Mouse (Mus musculus): Measurements from ENCODE around the gene Prr5l.

Gene Prr5l

GRCm38 (mm10) chr2:101881471-101882162 is 1.2 kb downstream of the Prr5l start:
- DNase-seq (ENCODE audit: low read depth, low spot score), result no peak

- peak; percentile 66 for DNase-seq (ENCODE audit: low read depth, low spot score)
These were observed 11.6 kb downstream of the Prr5l start for GRCm38 (mm10) chr2:101871179-101871578.

DNA sequence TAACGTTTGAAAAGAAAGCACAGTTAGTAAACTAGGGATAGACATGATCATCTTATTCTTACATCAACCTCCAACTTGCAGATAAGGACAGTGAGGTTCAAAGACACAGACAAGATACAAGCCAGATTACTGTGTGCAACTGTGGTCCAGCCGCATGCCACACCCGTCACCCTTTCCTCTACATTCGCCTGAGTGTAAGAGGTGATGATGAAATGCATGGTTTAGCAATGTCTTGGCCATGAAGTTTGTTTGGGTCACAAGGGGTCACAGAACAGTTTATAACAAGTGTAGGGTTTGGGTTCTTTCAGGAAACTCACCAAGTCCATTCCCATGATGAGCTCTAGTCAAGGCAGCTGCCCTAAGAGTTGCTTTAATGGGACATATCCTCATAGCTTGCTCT is 14.1 kb downstream of the Prr5l start:
- DNase-seq (ENCODE audit: low read depth, low spot score), result no peak

DNA sequence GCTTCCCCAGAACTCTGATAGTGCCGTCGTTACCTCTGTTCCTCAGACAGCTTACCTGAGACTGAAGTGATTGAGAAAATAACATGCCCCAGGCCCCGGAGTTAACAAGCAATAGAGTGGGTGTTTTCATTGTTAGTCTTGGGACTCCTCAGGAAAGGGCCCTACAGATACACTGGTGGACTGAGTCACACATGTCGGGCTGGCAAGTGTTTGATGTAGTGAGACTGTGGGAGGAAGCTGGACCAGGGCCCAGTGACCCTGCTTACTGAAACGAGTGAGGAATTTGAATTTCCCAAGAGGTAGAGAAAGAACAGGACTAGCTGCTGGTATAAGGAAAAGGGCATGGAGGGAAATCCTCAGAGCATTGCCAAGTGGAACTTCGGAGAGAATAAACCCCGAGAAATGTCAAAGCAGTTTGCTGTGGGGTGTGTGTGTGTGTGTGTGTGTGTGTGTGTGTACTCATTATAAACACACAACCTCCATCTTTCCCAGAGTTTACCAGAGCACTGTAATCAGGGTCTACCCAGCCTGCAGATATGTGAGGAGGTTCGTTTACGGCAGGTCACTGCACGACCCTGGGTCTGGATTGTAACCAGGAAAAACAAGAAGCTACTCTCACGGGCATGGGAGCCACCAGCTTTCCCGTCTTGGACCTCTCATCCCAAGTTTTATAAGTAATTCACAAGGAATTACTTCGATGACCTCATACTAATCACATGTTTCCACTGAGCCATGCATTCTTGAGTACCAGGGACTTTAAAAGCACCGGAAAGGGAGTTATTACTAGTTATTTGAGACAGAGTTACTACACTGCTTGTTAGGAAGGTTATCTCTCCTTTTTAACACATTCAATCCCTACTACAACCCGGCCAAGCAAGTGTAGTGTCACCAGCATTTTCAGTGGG is 20.4 kb downstream of the Prr5l start:
- no peak for DNase-seq (ENCODE audit: low read depth, low spot score)

DNA sequence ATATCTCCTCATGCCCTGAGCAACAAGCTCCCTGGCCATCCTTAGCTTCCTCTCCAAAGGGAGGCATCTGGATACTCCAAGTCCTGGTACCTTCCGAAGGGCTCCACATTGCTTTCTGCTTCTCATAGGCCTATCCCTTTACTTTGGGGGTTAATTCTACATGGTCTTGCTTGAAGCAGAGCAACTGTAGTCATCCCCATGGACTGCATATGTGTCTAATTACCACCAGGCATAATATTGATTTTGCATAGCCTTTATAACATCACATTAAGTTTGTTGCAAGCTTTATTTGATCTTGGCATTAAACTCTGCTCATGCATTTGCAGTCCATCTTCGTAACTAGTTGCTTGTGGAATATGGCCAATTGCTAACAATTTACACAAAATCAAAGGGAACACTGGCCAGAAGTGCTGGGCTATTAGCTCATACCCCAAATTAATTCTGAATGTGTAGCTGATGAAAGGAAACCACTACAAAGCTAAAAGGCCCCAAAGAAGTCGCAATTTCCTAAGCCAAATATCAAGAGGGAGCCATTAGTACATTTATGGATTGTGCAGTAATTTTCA is 21.8 kb downstream of the Prr5l start:
- DNase-seq (ENCODE audit: low read depth, low spot score), result no peak

GRCm38 (mm10) chr2:101856174-101856573 is 26.7 kb downstream of the Prr5l start:
- no peak for DNase-seq (ENCODE audit: low read depth, low spot score)

DNA sequence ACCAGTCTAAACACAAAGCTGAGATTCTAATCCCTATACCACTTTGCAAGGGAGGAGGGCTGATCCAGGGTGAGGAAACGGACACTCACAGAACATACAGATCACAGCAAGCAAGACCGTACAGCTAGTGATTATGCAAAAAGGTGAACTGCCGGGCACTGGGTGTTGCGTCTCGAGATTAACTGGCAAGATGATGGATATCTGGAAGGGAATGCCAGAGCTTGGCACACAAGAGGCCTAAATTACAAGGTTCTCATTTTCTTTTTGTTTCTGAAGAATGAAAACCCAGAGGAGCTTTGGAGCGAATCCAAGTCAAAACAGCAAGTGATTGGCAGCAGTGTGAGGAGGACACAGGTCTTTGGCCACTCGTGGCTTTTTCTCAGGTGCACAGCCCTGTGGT is 28.0 kb downstream of the Prr5l start:
- no peak for DNase-seq (ENCODE audit: low read depth, low spot score)

DNA sequence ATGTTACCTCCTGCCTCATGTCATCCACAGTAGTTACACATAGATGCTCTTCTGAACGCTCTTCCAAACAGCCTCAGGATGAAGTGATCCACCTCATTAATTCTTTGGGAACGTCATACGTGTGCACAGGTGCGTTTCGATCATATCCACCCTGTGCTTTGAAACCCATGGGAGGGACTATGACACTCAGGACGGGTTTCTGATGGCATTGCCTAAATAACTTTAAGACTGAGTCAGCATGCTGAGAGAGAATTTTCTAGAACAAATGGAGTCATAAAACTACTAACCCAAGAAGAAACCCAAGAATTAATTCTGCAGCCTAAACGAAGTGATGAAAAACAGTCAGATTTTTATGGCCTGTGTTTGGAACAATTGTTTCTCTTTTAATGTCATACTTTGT is 40.1 kb downstream of the Prr5l start:
- no peak for DNase-seq (ENCODE audit: low read depth, low spot score)

DNA sequence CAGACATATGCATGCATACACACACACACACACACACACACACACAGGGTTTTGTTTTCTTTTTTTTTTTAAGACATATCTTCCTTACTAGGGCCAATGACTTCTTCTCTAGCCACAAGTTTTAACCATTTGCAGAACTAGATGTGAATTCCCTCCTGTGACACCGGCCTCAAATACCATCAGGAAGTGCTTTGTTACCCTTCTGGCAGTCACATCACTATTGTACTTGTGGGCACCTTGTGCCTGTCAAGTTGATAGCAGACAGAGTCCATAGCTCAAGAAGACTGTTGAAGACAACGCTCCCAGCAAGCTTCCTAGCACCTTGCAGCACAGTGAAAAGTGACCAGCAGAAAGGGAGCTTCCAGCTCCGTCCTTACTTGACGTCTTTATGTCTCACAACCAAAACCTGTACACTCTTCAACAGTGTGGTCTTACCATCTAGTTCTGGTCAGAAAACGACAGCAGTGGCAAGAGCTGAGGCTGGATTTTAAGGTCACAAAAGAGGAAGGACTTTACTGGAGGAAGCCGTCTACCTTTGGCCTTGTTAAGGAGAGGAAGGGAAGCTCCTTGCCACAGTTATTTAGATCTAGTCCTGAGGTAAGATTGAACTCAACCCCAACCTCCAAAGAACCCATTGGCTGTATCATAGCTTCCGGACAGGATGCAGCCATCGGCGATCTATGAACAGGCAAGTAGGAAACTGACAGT is 47.9 kb downstream of the Prr5l start:
- no peak for DNase-seq (ENCODE audit: low read depth, low spot score)

DNA sequence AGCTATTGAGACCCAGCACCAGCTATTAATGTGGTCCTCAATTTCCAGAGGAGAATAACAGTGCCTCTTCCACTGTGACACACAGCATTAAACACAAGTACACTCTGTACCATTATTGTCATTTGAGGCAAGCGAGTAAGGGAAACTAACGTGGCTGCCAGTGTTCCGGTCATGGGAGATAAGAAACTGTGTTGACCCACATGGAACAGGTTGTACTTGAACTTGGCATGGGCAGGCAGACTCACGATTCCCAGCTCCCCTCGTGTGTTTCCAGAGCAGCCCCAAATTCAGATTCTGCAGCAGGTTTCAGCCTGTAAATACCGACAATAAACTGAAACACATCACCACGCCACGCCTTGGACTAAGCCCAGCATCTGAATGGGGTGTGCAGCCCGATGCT is 50.5 kb downstream of the Prr5l start:
- DNase-seq (ENCODE audit: low read depth, low spot score), result no peak

DNA sequence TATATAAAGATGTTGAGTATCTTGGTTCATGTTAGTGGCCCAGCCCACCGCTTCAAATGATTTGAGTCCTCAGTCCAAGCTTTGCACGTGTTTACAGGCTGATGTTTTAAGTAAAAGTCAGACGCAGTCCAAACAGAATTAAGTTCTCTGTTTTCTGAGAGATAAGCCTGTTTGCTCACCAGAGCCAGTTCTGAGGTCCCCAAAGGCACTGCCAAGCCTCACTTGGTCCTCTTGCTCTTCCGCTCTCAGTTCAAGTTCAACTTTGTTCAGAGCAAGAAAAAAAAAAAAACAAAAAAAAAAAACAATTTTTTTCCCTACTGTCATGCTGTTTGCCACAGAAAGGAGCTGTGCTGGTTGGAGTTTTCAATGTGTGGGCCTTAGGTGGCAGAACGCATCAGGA is 51.0 kb downstream of the Prr5l start:
- DNase-seq (ENCODE audit: low read depth, low spot score), result no peak

DNA sequence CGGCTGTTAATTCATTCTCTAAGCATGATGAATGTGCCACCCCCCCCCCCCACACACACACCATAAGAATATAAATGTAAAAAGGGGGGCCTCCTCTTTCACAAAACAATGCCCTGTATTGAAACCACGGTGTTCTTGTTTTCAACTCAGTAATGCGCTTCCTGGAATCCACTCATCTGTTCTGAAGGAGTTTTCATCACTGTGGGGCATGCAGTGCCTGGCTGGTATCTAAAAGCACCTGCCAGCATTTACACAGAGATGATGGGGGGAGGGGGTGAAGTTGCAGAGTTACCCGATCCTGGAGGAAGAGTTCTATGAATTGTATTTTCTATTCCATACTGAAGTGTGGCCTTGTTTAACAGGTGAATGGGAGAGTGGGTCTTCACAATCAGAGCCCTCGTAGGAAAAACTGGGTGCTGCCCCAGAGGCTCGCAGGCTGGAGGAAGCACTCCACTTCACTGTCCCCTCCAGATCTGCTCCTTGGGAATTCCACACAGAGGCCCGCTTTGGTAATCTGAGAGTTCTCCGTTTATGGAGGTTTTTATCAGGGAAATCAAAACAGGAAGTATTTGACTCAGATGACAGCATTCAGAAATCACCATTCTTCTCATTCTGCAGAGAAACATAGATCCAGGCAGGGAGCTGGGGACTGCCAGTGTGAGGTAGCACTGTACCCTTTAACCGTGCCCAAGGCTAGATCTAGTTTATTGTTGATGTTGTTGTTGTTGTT is 52.5 kb downstream of the Prr5l start:
- DNase-seq (ENCODE audit: low read depth, low spot score), result no peak

GRCm38 (mm10) chr2:101829013-101829412 is 53.8 kb downstream of the Prr5l start:
- DNase-seq (ENCODE audit: low read depth, low spot score), result no peak

GRCm38 (mm10) chr2:101828057-101828643 is 54.7 kb downstream of the Prr5l start:
- DNase-seq (ENCODE audit: low read depth, low spot score), result peak; percentile 33

DNA sequence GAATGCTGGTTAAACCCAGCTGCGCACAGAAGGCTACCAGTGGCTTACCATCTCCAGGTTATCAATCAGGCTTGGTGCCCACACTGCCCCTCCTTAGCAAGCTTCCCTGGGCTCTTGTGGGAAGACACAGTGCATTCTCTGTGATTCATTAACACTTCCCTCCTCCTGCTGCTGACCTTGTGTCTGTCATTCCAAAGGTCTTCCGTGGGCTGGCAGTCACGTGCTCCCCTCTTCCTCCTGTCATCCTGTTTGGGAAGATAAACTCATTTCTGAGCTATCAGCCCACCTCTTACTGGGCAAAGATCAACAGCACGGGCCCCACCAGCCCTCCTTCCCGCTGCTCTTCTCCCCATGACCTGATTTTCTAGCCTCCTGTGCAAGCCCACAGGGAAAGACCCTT is 55.2 kb downstream of the Prr5l start:
- peak; percentile 41 for DNase-seq (ENCODE audit: low read depth, low spot score)

- DNase-seq (ENCODE audit: low read depth, low spot score), result peak; percentile 10
These were observed 55.8 kb downstream of the Prr5l start for GRCm38 (mm10) chr2:101826950-101827600.

DNA sequence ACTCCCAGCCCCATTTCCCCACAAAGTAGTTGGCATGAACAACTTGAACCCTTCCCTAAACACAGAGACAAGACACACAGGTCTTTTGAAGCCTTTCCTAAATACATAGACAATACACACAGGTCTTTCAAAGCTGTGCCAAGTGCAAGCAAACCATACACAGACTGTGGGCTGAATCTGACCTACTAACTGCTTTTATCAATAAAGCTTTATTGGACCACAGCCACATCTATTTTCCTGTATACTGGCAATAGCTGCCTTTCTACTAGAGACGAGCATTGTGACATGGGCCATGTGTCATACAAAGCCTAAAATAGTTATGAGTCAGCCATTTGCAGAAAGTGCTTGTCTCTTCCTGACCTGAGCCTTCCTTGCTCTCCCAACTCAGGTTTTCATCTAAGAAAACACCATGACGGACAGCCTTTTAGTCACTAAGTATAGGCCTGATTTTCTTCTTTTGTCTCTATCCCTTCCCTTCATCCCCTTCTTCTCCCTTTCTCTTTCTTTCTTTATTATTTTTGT is 56.6 kb downstream of the Prr5l start:
- no peak for DNase-seq (ENCODE audit: low read depth, low spot score)

DNA sequence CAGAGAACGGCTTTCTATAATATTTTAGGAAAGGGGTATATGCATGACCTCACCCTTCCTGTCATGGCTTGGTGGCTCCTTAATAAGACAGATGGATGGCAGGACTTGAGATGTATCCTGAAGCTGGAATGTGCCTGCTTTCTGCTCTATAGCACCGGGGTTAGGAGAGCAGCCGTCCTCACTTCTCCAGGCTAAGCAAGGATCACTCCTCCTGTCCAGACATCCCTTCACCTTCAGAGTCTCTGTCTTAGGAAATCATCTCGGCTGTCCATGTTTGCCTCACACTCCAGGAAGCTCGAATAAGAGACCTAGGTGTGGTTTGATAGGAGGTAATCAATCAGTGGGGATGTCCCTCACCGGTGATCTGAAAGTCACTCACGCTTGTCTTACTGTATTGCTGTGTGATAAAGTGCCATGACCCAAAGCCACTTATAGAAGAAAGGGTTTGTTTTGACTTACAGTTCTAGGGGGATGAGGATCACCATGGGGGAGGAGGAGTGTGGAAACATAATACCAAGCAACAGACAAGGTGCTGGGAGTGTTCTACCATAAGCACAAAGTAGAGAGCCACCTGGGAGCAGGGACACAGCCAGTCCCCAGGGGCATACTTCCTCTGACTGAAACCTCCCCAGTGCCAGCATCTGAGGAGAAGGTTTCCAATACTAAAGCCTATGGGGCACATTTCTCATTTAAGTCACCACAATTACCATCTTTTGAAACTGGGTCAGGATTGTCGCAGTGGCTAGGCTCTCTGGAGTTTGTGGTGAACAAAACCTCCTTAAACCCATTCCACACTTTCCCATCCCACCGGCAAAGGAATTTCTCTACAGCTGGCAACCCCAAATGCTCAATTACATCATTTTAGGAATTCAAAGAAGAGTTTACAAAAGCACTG is 57.4 kb downstream of the Prr5l start:
- no peak for DNase-seq (ENCODE audit: low read depth, low spot score)

DNA sequence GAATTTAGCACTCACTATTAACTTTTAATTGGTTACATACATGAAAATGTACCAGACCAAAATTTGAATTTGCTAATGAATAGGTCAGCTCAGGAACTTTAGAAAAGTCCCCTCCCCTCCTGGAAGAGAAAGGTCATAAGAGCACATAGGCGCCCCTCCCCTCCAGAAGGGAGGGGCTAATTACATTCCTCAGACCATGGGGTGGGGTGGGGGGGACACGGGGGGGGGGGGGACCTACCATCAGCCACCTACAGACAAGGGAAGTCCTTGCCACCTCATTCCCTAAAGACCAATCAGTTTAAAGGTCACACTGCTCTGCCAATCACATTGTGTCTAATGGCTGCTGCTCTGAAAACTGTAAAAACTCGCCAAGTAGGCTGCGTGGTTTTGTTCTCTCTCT is 59.0 kb downstream of the Prr5l start:
- no peak for DNase-seq (ENCODE audit: low read depth, low spot score)
